Mouse (Mus musculus) ES-E14 (cell line): ENCODE data around the gene Mlxipl. TPM values are rescaled to one million over a fixed set of nuclear protein-coding genes. Genes with fewer than 3 reads are reported as not detected.

ENCODE experiments used
- DNase-seq: peaks from one replicate; pipeline ENCODE4 v3.0.0-alpha.2; 2013; ENCODE audit warnings: low read depth, low spot score
- H3K27ac ChIP-seq: 2 replicates; pipeline ENCODE4 v1.5.1; 2012; ENCODE audit warnings: low read depth, mild to moderate bottlenecking, low read length, moderate library complexity, mixed read lengths; ENCODE audit not compliant: poor library complexity, insufficient read depth, severe bottlenecking
- H3K36me3 ChIP-seq: 2 replicates; pipeline ENCODE4 v1.6.1; 2012; ENCODE audit warnings: mild to moderate bottlenecking, low read length, moderate library complexity, mixed read lengths; ENCODE audit not compliant: control insufficient read depth, poor library complexity, insufficient read depth, severe bottlenecking
- H3K4me1 ChIP-seq, 2 experiments: fragments of 150-350 bp in 1 of 2; sonication (generic) in 1 of 2; 2 replicates each; pipeline ENCODE4 v1.6.1; 2012; ENCODE audit warnings: low read length in 2 of 2, mild to moderate bottlenecking in 1 of 2, mixed read lengths in 1 of 2; ENCODE audit not compliant: control insufficient read depth in 2 of 2, insufficient read depth in 2 of 2, poor library complexity in 1 of 2
- H3K4me3 ChIP-seq, 2 experiments: fragments of 150-350 bp in 1 of 2; sonication (generic) in 1 of 2; 2 replicates each; pipeline ENCODE4 v1.5.1; 2012; ENCODE audit warnings: low read length in 2 of 2, low read depth in 1 of 2, mild to moderate bottlenecking in 1 of 2, mixed read lengths in 1 of 2; ENCODE audit not compliant: insufficient read depth in 1 of 2, poor library complexity in 1 of 2, severe bottlenecking in 1 of 2
- H3K9ac ChIP-seq: 2 replicates; pipeline ENCODE4 v1.6.1; 2012; ENCODE audit warnings: low read depth, mild to moderate bottlenecking, low read length, mixed read lengths; ENCODE audit not compliant: poor library complexity, insufficient read depth, severe bottlenecking
- H3K9me3 ChIP-seq: fragments of 150-350 bp; sonication (generic); 2 replicates; pipeline ENCODE4 v1.6.1; 2012; ENCODE audit warnings: low read depth, mild to moderate bottlenecking, low read length; ENCODE audit not compliant: control insufficient read depth, insufficient read depth
- CHD2 ChIP-seq: IDR thresholded peaks from 2 replicates; pipeline ENCODE4 v1.6.1; 2014; ENCODE audit warnings: mild to moderate bottlenecking, low read depth, low read length, inconsistent platforms
- HCFC1 ChIP-seq: IDR thresholded peaks from 2 replicates; pipeline ENCODE4 v1.6.1; 2012; ENCODE audit warnings: low read length, inconsistent platforms, borderline replicate concordance; ENCODE audit not compliant: insufficient read depth
- MAFK ChIP-seq: IDR thresholded peaks from 2 replicates; pipeline ENCODE4 v1.6.1; 2014; ENCODE audit warnings: mild to moderate bottlenecking, low read depth, low read length, inconsistent platforms; ENCODE audit not compliant: insufficient read depth
- ZC3H11A ChIP-seq: IDR thresholded peaks from 2 replicates; pipeline ENCODE4 v1.6.1; 2012; ENCODE audit warnings: low read depth, mild to moderate bottlenecking, inconsistent platforms, low read length, borderline replicate concordance
- ZNF384 ChIP-seq: IDR thresholded peaks from 2 replicates; pipeline ENCODE4 v1.6.1; 2012; ENCODE audit warnings: low read depth, low read length, inconsistent platforms
- in situ Hi-C, 2 experiments: fragments of 600-800 bp; cut with MboI; formaldehyde crosslinking; loops; one replicate each; pipeline ENCODE4 v1.15.1; 2025; ENCODE audit warnings: low sequenced_read_pairs in 2 of 2, inconsistent platforms in 1 of 2; ENCODE audit not compliant: unreplicated experiment in 2 of 2
- total RNA-seq: library from RNA; depleted of rRNA; stranded (reverse); fragments of 300-350 nt; gene quantifications from 2 replicates; pipeline ENCODE4 v1.2.3, GENCODE M21; 2012

The Mlxipl gene
- total RNA-seq, 1 experiment = 7.6 TPM

GRCm38 (mm10) chr5:135127669-135128068 is 38.0 kb downstream of the Mlxipl start:
- H3K36me3 ChIP-seq = no peaks in the 10 kb centered on the region
- H3K4me1 ChIP-seq = no peaks in the 10 kb centered on the region
- no peak for DNase-seq
- in situ Hi-C loops = no loop called here
- H3K27ac ChIP-seq = no peak overlapping the region
- no peaks in the 10 kb centered on the region for H3K9me3 ChIP-seq
- TF ChIP-seq ZNF384 = no peak
- TF ChIP-seq HCFC1 = no peak
- TF ChIP-seq MAFK = no peak
- TF ChIP-seq ZC3H11A = no peak
- no peak for TF ChIP-seq CHD2
- H3K9ac ChIP-seq = no peak overlapping the region
- H3K4me3 ChIP-seq = no peak overlapping the region

GRCm38 (mm10) chr5:135129747-135130146 is 40.1 kb downstream of the Mlxipl start:
- no peak overlapping the region for H3K9ac ChIP-seq
- TF ChIP-seq MAFK (no peak), ZNF384 (no peak), CHD2 (no peak), HCFC1 (no peak), ZC3H11A (no peak)
- no peaks in the 10 kb centered on the region for H3K36me3 ChIP-seq
- peaks cover 2 to 10% of the 10 kb centered on the region in 2 experiments; a peak in 2 of 4 replicates for H3K4me1 ChIP-seq
- no peak overlapping the region for H3K4me3 ChIP-seq
- in situ Hi-C loops = no loop called here
- no peaks in the 10 kb centered on the region for H3K9me3 ChIP-seq
- H3K27ac ChIP-seq = no peak overlapping the region
- no peak for DNase-seq

GRCm38 (mm10) chr5:135133736-135134405 is 44.2 kb downstream of the Mlxipl start:
- Histone ChIP-seq H3K9ac (no peak overlapping the region), H3K4me3 (peak overlapping the region; percentile 44 to 57), H3K36me3 (no peaks in the 10 kb centered on the region), H3K4me1 (peaks cover 2 to 14% of the 10 kb centered on the region in 2 experiments; a peak in 2 of 4 replicates), H3K27ac (no peak overlapping the region), H3K9me3 (no peaks in the 10 kb centered on the region)
- peak; percentile 87 for DNase-seq
- in situ Hi-C loops = no loop called here
- no peak for TF ChIP-seq CHD2
- TF ChIP-seq ZNF384 = no peak
- TF ChIP-seq ZC3H11A = no peak
- no peak for TF ChIP-seq MAFK
- no peak for TF ChIP-seq HCFC1

GRCm38 (mm10) chr5:135134534-135134933 is 44.8 kb downstream of the Mlxipl start:
- no peak overlapping the region for H3K27ac ChIP-seq
- H3K4me3 ChIP-seq = peak overlapping the region; percentile 44 to 57
- H3K4me1 ChIP-seq = peaks cover 2 to 14% of the 10 kb centered on the region in 2 experiments; a peak in 2 of 4 replicates
- no peak overlapping the region for H3K9ac ChIP-seq
- TF ChIP-seq ZC3H11A (no peak), CHD2 (peak; percentile 50; the same call in 1 of the 2 replicates)
- H3K9me3 ChIP-seq = no peaks in the 10 kb centered on the region
- no peaks in the 10 kb centered on the region for H3K36me3 ChIP-seq
- in situ Hi-C loops = no loop called here
- DNase-seq = peak; percentile 81

- H3K9me3 ChIP-seq = no peaks in the 10 kb centered on the region
- peaks cover 0 to 4% of the 10 kb centered on the region in 2 experiments; a peak in 1 of 4 replicates for H3K4me1 ChIP-seq
- no peak for TF ChIP-seq CHD2
- no peak for TF ChIP-seq ZC3H11A
- TF ChIP-seq ZNF384 = no peak
- TF ChIP-seq HCFC1 = no peak
- no peak for TF ChIP-seq MAFK
- H3K27ac ChIP-seq = no peak overlapping the region
- no peaks in the 10 kb centered on the region for H3K36me3 ChIP-seq
- in situ Hi-C loops = no loop called here
- H3K4me3 ChIP-seq = no peak overlapping the region
- no peak overlapping the region for H3K9ac ChIP-seq
- no peak for DNase-seq
Measured at GRCm38 (mm10) chr5:135139881-135140280, 50.2 kb downstream of the Mlxipl start.
